Mouse (Mus musculus): ENCODE data around the gene Uroc1.
A peak's percentile ranks its signal among the peaks of the same experiment; 100 is the strongest.

The Uroc1 gene

GRCm38 (mm10) chr6:90350011-90350410, 16.9 kb downstream of the Uroc1 start:
- DNase-seq (ENCODE audit: extremely low read depth, insufficient read length, low spot score): no peak

GRCm38 (mm10) chr6:90358142-90358541, 25.1 kb downstream of the Uroc1 start:
- no peak for DNase-seq (ENCODE audit: extremely low read depth, insufficient read length, low spot score)

GRCm38 (mm10) chr6:90359445-90359844, 26.4 kb downstream of the Uroc1 start:
- peak; percentile 18 for DNase-seq (ENCODE audit: extremely low read depth, insufficient read length, low spot score)

GRCm38 (mm10) chr6:90360024-90360781, 27.1 kb downstream of the Uroc1 start:
- DNase-seq (ENCODE audit: extremely low read depth, insufficient read length, low spot score): peak; percentile 58

GRCm38 (mm10) chr6:90360922-90361614, 28.0 kb downstream of the Uroc1 start:
- no peak for DNase-seq (ENCODE audit: extremely low read depth, insufficient read length, low spot score)

- DNase-seq (ENCODE audit: extremely low read depth, insufficient read length, low spot score): no peak
These were observed 30.2 kb downstream of the Uroc1 start for GRCm38 (mm10) chr6:90363301-90363700.

GRCm38 (mm10) chr6:90368976-90369724, 36.1 kb downstream of the Uroc1 start, which contains the start of gene Zxdc:
Gene Zxdc (plus strand): TSS chr6:90369492.
- peak; percentile 96 for DNase-seq (ENCODE audit: extremely low read depth, insufficient read length, low spot score)

- peak; percentile 58 for DNase-seq (ENCODE audit: extremely low read depth, insufficient read length, low spot score)
These were observed 36.9 kb downstream of the Uroc1 start for GRCm38 (mm10) chr6:90369725-90370553.

GRCm38 (mm10) chr6:90374647-90375046, 41.6 kb downstream of the Uroc1 start:
- DNase-seq (ENCODE audit: extremely low read depth, insufficient read length, low spot score): no peak

- DNase-seq (ENCODE audit: extremely low read depth, insufficient read length, low spot score): no peak
These were observed 44.6 kb downstream of the Uroc1 start for GRCm38 (mm10) chr6:90377708-90378107.

- DNase-seq (ENCODE audit: extremely low read depth, insufficient read length, low spot score): no peak
These were observed 48.4 kb downstream of the Uroc1 start for GRCm38 (mm10) chr6:90381465-90381864.

GRCm38 (mm10) chr6:90390629-90391028, 57.5 kb downstream of the Uroc1 start:
- no peak for DNase-seq (ENCODE audit: extremely low read depth, insufficient read length, low spot score)

GRCm38 (mm10) chr6:90393948-90394347, 60.9 kb downstream of the Uroc1 start:
- DNase-seq (ENCODE audit: extremely low read depth, insufficient read length, low spot score): no peak

- DNase-seq (ENCODE audit: extremely low read depth, insufficient read length, low spot score): no peak
These were observed 62.7 kb downstream of the Uroc1 start for GRCm38 (mm10) chr6:90395751-90396150.

GRCm38 (mm10) chr6:90397291-90397690, 64.2 kb downstream of the Uroc1 start:
- no peak for DNase-seq (ENCODE audit: extremely low read depth, insufficient read length, low spot score)

- DNase-seq (ENCODE audit: extremely low read depth, insufficient read length, low spot score): no peak
These were observed 75.5 kb downstream of the Uroc1 start for GRCm38 (mm10) chr6:90408632-90409031.

GRCm38 (mm10) chr6:90410972-90411371, 77.9 kb downstream of the Uroc1 start:
- no peak for DNase-seq (ENCODE audit: extremely low read depth, insufficient read length, low spot score)

GRCm38 (mm10) chr6:90411926-90412325, 78.8 kb downstream of the Uroc1 start:
- DNase-seq (ENCODE audit: extremely low read depth, insufficient read length, low spot score): no peak
